Mouse (Mus musculus): Measurements from ENCODE around the gene Gne. TPM values are rescaled to one million over a fixed set of nuclear protein-coding genes. Genes with fewer than 3 reads are reported as not detected.

Gene Gne
- polyA plus RNA-seq, 1 experiment from 2014 or later: 31.3 TPM

GRCm38 (mm10) chr4:43988976-43989375 lies 95.0 kb downstream of the Gne start:
- H3K27me3 ChIP-seq (ENCODE audit: control insufficient read depth, insufficient read depth, low read length): no peaks in the 10 kb centered on the region
- no peak overlapping the region for H3K4me3 ChIP-seq (ENCODE audit: control insufficient read depth in 1 of 2, insufficient read depth in 1 of 2, low read depth in 1 of 2, low read length in 2 of 2)
- no peak overlapping the region for H3K9ac ChIP-seq (ENCODE audit: low read length)
- no peaks in the 10 kb centered on the region for H3K4me1 ChIP-seq (ENCODE audit: control insufficient read depth in 2 of 2, insufficient read depth in 2 of 2, low read length in 2 of 2)
- no peak overlapping the region for H3K27ac ChIP-seq (replicated peaks in 1 of 2; ENCODE audit: control insufficient read depth in 1 of 2, insufficient read depth in 1 of 2, low read depth in 2 of 2, low read length in 2 of 2)
- no peaks in the 10 kb centered on the region for H3K36me3 ChIP-seq (ENCODE audit: control insufficient read depth, insufficient read depth, low read length)
- WGBS: 72% methylated on average over 3 of the region's 3 CpGs
- no peak for ATAC-seq (ENCODE audit: insufficient number of reproducible peaks, insufficient read depth, low FRiP score, low read depth)
- H3K4me2 ChIP-seq (ENCODE audit: low read length): no peak overlapping the region
- H3K9me3 ChIP-seq (ENCODE audit: control insufficient read depth, low read length): no peaks in the 10 kb centered on the region

GRCm38 (mm10) chr4:43984326-43984725 lies 99.7 kb downstream of the Gne start:
- ATAC-seq (ENCODE audit: insufficient number of reproducible peaks, insufficient read depth, low FRiP score, low read depth): no peak
- Histone ChIP-seq H3K9me3 (ENCODE audit: control insufficient read depth, low read length) (no peaks in the 10 kb centered on the region), H3K4me3 (ENCODE audit: control insufficient read depth in 1 of 2, insufficient read depth in 1 of 2, low read depth in 1 of 2, low read length in 2 of 2) (no peak overlapping the region), H3K9ac (ENCODE audit: low read length) (no peak overlapping the region), H3K36me3 (ENCODE audit: control insufficient read depth, insufficient read depth, low read length) (no peaks in the 10 kb centered on the region), H3K27ac (replicated peaks in 1 of 2; ENCODE audit: control insufficient read depth in 1 of 2, insufficient read depth in 1 of 2, low read depth in 2 of 2, low read length in 2 of 2) (no peak overlapping the region), H3K4me2 (ENCODE audit: low read length) (no peak overlapping the region), H3K4me1 (ENCODE audit: control insufficient read depth in 2 of 2, insufficient read depth in 2 of 2, low read length in 2 of 2) (peaks cover 1 to 2% of the 10 kb centered on the region in 2 experiments; a peak in 2 of 4 replicates), H3K27me3 (ENCODE audit: control insufficient read depth, insufficient read depth, low read length) (no peaks in the 10 kb centered on the region)
- WGBS: 88% methylated on average over 19 of the region's 19 CpGs

Other genes with a start within 250 kb of the Gne start
- gene Olfr157, start 244.0 kb downstream of the Gne start, polyA plus RNA-seq (2014; fragmentation: Nextera tagmentation; extraction: Ambion mirVana): not detected in 2 replicates
- not detected in 2 replicates for gene Olfr155, start 232.6 kb downstream of the Gne start, polyA plus RNA-seq (2014; fragmentation: Nextera tagmentation; extraction: Ambion mirVana)
- 10.1 and 11.6 TPM in 2 replicates for gene Reck, start 208.6 kb downstream of the Gne start, polyA plus RNA-seq (2014; fragmentation: Nextera tagmentation; extraction: Ambion mirVana)
- 53.1 and 55.4 TPM in 2 replicates for gene Glipr2, start 126.8 kb downstream of the Gne start, polyA plus RNA-seq (2014; fragmentation: Nextera tagmentation; extraction: Ambion mirVana)
- not detected in 2 replicates for gene Ccin, start 100.7 kb downstream of the Gne start, polyA plus RNA-seq (2014; fragmentation: Nextera tagmentation; extraction: Ambion mirVana)
- 144 and 154 TPM in 2 replicates for gene Clta, start 79.7 kb downstream of the Gne start, polyA plus RNA-seq (2014; fragmentation: Nextera tagmentation; extraction: Ambion mirVana)
- gene Rnf38, start 149.6 kb upstream of the Gne start, polyA plus RNA-seq (2014; fragmentation: Nextera tagmentation; extraction: Ambion mirVana): 24.3 and 25.2 TPM in 2 replicates
- 23.1 and 24.8 TPM in 2 replicates for gene Melk, start 216.7 kb upstream of the Gne start, polyA plus RNA-seq (2014; fragmentation: Nextera tagmentation; extraction: Ambion mirVana)